Mouse (Mus musculus) kidney, postnatal 0 days (tissue): ENCODE measurements around the gene Vmn1r215. TPM values are rescaled to one million over a fixed set of nuclear protein-coding genes. Genes with fewer than 3 reads are reported as not detected.

Source experiments
- ATAC-seq: fragments of 200-750 bp; cut with Nextera tagmentation; replicated peaks from 2 replicates; pipeline ENCODE4 v1.8.0; 2017; ENCODE audit warnings: low read depth, moderate number of reproducible peaks, moderate TSS enrichment, moderate library complexity; ENCODE audit not compliant: low FRiP score
- DNase-seq: peaks from one replicate; pipeline ENCODE4 v3.0.0-alpha.2; 2016; ENCODE audit warnings: low spot score
- H3K27ac ChIP-seq: fragments of 300-500 bp; sonication (generic); 2 replicates; pipeline ENCODE4 v1.5.1; 2014; ENCODE audit warnings: mild to moderate bottlenecking
- H3K27me3 ChIP-seq: fragments of 300-500 bp; sonication (generic); 2 replicates; pipeline ENCODE4 v1.6.1; 2014; ENCODE audit warnings: low read length, mixed read lengths; ENCODE audit not compliant: insufficient read depth
- H3K36me3 ChIP-seq: fragments of 300-500 bp; sonication (generic); 2 replicates; pipeline ENCODE4 v1.6.1; 2014; ENCODE audit warnings: low read length, mixed read lengths; ENCODE audit not compliant: insufficient read depth
- H3K4me1 ChIP-seq: fragments of 300-500 bp; sonication (generic); replicated peaks from 2 replicates; pipeline ENCODE4 v1.6.1; 2014; ENCODE audit warnings: antibody characterized with exemption, low read length, mixed read lengths; ENCODE audit not compliant: insufficient read depth
- H3K4me2 ChIP-seq: fragments of 300-500 bp; sonication (generic); 2 replicates; pipeline ENCODE4 v1.6.1; 2014; ENCODE audit warnings: mild to moderate bottlenecking, low read length, moderate library complexity, mixed read lengths
- H3K4me3 ChIP-seq: fragments of 300-500 bp; sonication (generic); replicated peaks from 2 replicates; pipeline ENCODE4 v1.5.1; 2014; ENCODE audit warnings: low read depth, low read length
- H3K9ac ChIP-seq: fragments of 300-500 bp; sonication (generic); 2 replicates; pipeline ENCODE4 v1.6.1; 2014; ENCODE audit warnings: low read depth, low read length
- H3K9me3 ChIP-seq: fragments of 300-500 bp; sonication (generic); replicated peaks from 2 replicates; pipeline ENCODE4 v1.6.1; 2016; ENCODE audit warnings: low read length, inconsistent platforms, mixed read lengths
- CTCF ChIP-seq: IDR thresholded peaks from 2 replicates; pipeline ENCODE4 v1.5.1; 2016; ENCODE audit warnings: antibody characterized with exemption, low read depth, mild to moderate bottlenecking, moderate library complexity
- WGBS: fragments of 180-500 bp; shearing (Covaris S2); extraction: QIAGEN DNeasy Blood & Tissue Kit; methylation state at CpG from one replicate; pipeline ENCODE4 v1.1.7; 2014; 5-methylcytosine and 5-hydroxymethylcytosine counted together
- polyA plus RNA-seq: library from polyadenylated mRNA; unstranded; fragments of >200 nt; fragmentation: Nextera tagmentation; extraction: Ambion mirVana; gene quantifications from 2 replicates; pipeline ENCODE4 v1.2.1, GENCODE M21; 2015

Gene Vmn1r215
- polyA plus RNA-seq, 1 experiment from 2014 or later = not detected

- Histone ChIP-seq H3K4me3 (no peak overlapping the region), H3K9me3 (no peaks in the 10 kb centered on the region), H3K4me2 (no peak overlapping the region), H3K27me3 (no peaks in the 10 kb centered on the region), H3K9ac (no peak overlapping the region), H3K27ac (no peak overlapping the region), H3K4me1 (no peaks in the 10 kb centered on the region), H3K36me3 (no peaks in the 10 kb centered on the region)
- TF ChIP-seq CTCF = no peak
- WGBS = 85% methylated on average over 2 of the region's 2 CpGs
- DNase-seq (no peak), ATAC-seq (no peak)
Observed at GRCm38 (mm10) chr13:23120611-23121010, 52.8 kb downstream of the Vmn1r215 start.

Other genes with a start within 250 kb of the Vmn1r215 start
- not detected in 2 replicates for gene Vmn1r210, start 236.7 kb upstream of the Vmn1r215 start, polyA plus RNA-seq
- gene Vmn1r211, start 210.5 kb upstream of the Vmn1r215 start, polyA plus RNA-seq = not detected in 2 replicates
- gene Vmn1r212, start 183.8 kb upstream of the Vmn1r215 start, polyA plus RNA-seq = not detected in 2 replicates
- gene Vmn1r213, start 60.4 kb upstream of the Vmn1r215 start, polyA plus RNA-seq = not detected in 2 replicates
- not detected in 2 replicates for gene Vmn1r214, start 37.6 kb upstream of the Vmn1r215 start, polyA plus RNA-seq
- gene Vmn1r217, start 50.2 kb downstream of the Vmn1r215 start, polyA plus RNA-seq = not detected in 2 replicates
- gene Vmn1r218, start 65.1 kb downstream of the Vmn1r215 start, polyA plus RNA-seq = not detected in 2 replicates
- not detected in 2 replicates for gene Vmn1r219, start 91.3 kb downstream of the Vmn1r215 start, polyA plus RNA-seq
- gene Vmn1r220, start 120.0 kb downstream of the Vmn1r215 start, polyA plus RNA-seq = not detected in 2 replicates
- gene Vmn1r221, start 146.1 kb downstream of the Vmn1r215 start, polyA plus RNA-seq = not detected in 2 replicates
- gene Vmn1r222, start 167.9 kb downstream of the Vmn1r215 start, polyA plus RNA-seq = not detected in 2 replicates
- gene Vmn1r223, start 179.1 kb downstream of the Vmn1r215 start, polyA plus RNA-seq = not detected in 2 replicates